ENCODE assay signal across 28 mouse cellular contexts in genomic region chr10:98745861-98746260, GRCm38 (mm10).
DNase-seq lines count a peak whose midpoint lies in the region; ATAC-seq and TF ChIP-seq lines count a peak whose summit lies in the region.
"Had no signal": no experiment of that assay in that cellular context is flagged by ENCODE, and none has a peak within 500 bp of the region (broad histone marks: within the 10 kb centered on the region; RNA-seq: fewer than 3 reads in every experiment).

No protein-coding gene starts in this region.

- no peaks in the 10 kb centered on the region for H3K9me3 ChIP-seq in CH12.LX (replicated peaks; ENCODE audit: low read length)
- no peaks in the 10 kb centered on the region for H3K9me3 ChIP-seq in forebrain, embryonic 16.5 days (ENCODE audit: control insufficient read depth, low read length)
- no peaks in the 10 kb centered on the region for H3K9me3 ChIP-seq in heart, embryonic 12.5 days (replicated peaks)
- H3K9me3 ChIP-seq: embryonic facial prominence, embryonic 12.5 days; embryonic facial prominence, embryonic 15.5 days; heart, embryonic 15.5 days; hindbrain, embryonic 10.5 days; hindbrain, embryonic 13.5 days had no signal

- H3K27ac ChIP-seq in layer of hippocampus, adult 2 months: peak overlapping the region; percentile 73
- H3K27ac ChIP-seq in CH12.LX (ENCODE audit: insufficient read depth, low read depth): no peak overlapping the region
- no peak overlapping the region for H3K27ac ChIP-seq in forebrain, embryonic 16.5 days (ENCODE audit: low read length)
- H3K27ac ChIP-seq in heart, embryonic 12.5 days (ENCODE audit: poor library complexity, severe bottlenecking): no peak overlapping the region
- H3K27ac ChIP-seq: embryonic facial prominence, embryonic 12.5 days; embryonic facial prominence, embryonic 15.5 days; heart, embryonic 15.5 days; hindbrain, embryonic 10.5 days; hindbrain, embryonic 13.5 days had no signal

- H3K27me3 ChIP-seq in CH12.LX (replicated peaks): no peaks in the 10 kb centered on the region
- no peaks in the 10 kb centered on the region for H3K27me3 ChIP-seq in forebrain, embryonic 16.5 days (replicated peaks; ENCODE audit: control insufficient read depth, insufficient read depth, low read length)
- no peaks in the 10 kb centered on the region for H3K27me3 ChIP-seq in heart, embryonic 12.5 days (replicated peaks)
- H3K27me3 ChIP-seq: embryonic facial prominence, embryonic 12.5 days; embryonic facial prominence, embryonic 15.5 days; heart, embryonic 15.5 days; hindbrain, embryonic 13.5 days had no signal

- WGBS in forebrain, embryonic 16.5 days: 87% methylated on average over 5 of the region's 5 CpGs
- WGBS in heart, embryonic 12.5 days: 81% methylated on average over 5 of the region's 5 CpGs

- no peaks in the 10 kb centered on the region for H3K79me2 ChIP-seq in CH12.LX (replicated peaks; ENCODE audit: control insufficient read depth, extremely low read depth, insufficient read depth, poor library complexity, severe bottlenecking)

- H3K4me3 ChIP-seq in layer of hippocampus, adult 2 months: no peak overlapping the region
- no peak overlapping the region for H3K4me3 ChIP-seq in CH12.LX (replicated peaks in 1 of 3; ENCODE audit: low read depth in 2 of 3, low read length in 2 of 3, poor library complexity in 1 of 3)
- no peak overlapping the region for H3K4me3 ChIP-seq in forebrain, embryonic 16.5 days (replicated peaks; ENCODE audit: low read length)
- H3K4me3 ChIP-seq in heart, embryonic 12.5 days: no peak overlapping the region
- H3K4me3 ChIP-seq: embryonic facial prominence, embryonic 12.5 days; embryonic facial prominence, embryonic 15.5 days; heart, embryonic 15.5 days; hindbrain, embryonic 10.5 days; hindbrain, embryonic 13.5 days had no signal

- H3K9ac ChIP-seq in CH12.LX (ENCODE audit: insufficient read depth, low read depth): no peak overlapping the region
- H3K9ac ChIP-seq in forebrain, embryonic 16.5 days (replicated peaks; ENCODE audit: low read depth, low read length): no peak overlapping the region
- no peak overlapping the region for H3K9ac ChIP-seq in heart, embryonic 12.5 days
- H3K9ac ChIP-seq: embryonic facial prominence, embryonic 12.5 days; embryonic facial prominence, embryonic 15.5 days; heart, embryonic 15.5 days; hindbrain, embryonic 13.5 days had no signal

- dilution Hi-C loops in CH12.LX (cut with MboI; ENCODE audit: extremely low pct_ligation_motif_present, extremely low pct_unique_long_range_greater_than_20kb, low sequenced_read_pairs): no loop called here

- in situ Hi-C loops in CH12.LX (cut with MboI; ENCODE audit: low pct_ligation_motif_present, low pct_unique_long_range_greater_than_20kb, low sequenced_read_pairs): no loop called here

- no peaks in the 10 kb centered on the region for H3K36me3 ChIP-seq in CH12.LX (replicated peaks in 1 of 2; ENCODE audit: control insufficient read depth in 1 of 2, insufficient read depth in 1 of 2, low read length in 1 of 2)
- H3K36me3 ChIP-seq in forebrain, embryonic 16.5 days (ENCODE audit: control insufficient read depth, insufficient read depth): no peaks in the 10 kb centered on the region
- H3K36me3 ChIP-seq in heart, embryonic 12.5 days: no peaks in the 10 kb centered on the region
- H3K36me3 ChIP-seq: embryonic facial prominence, embryonic 12.5 days; embryonic facial prominence, embryonic 15.5 days; heart, embryonic 15.5 days; hindbrain, embryonic 10.5 days; hindbrain, embryonic 13.5 days had no signal

- TF ChIP-seq EP300 in CH12.LX (IDR thresholded peaks at IDR 0.05; ENCODE audit: low read length): no peak

- no peak for TF ChIP-seq CTCF in layer of hippocampus, adult 2 months (conservative IDR thresholded peaks at IDR 0.05)
- no peak for TF ChIP-seq CTCF in CH12.LX (conservative IDR thresholded peaks at IDR 0.05 in 1 of 2, IDR thresholded peaks at IDR 0.05 in 1 of 2; ENCODE audit: low read depth in 2 of 2, low read length in 2 of 2)

- no peak for TF ChIP-seq POLR2A in CH12.LX (IDR thresholded peaks at IDR 0.05; ENCODE audit: low read depth, low read length)

- ATAC-seq in forebrain, embryonic 16.5 days: no peak
- no peak for ATAC-seq in heart, embryonic 12.5 days (ENCODE audit: insufficient number of reproducible peaks, low FRiP score)
- ATAC-seq: forebrain, embryonic 14.5 days; hindbrain, embryonic 16.5 days; intestine, postnatal 0 days had no signal

- H3K4me1 ChIP-seq in CH12.LX (ENCODE audit: control insufficient read depth in 1 of 2, insufficient read depth in 2 of 2): peaks cover 0 to 4% of the 10 kb centered on the region in 2 experiments; a peak in 2 of 4 replicates
- no peaks in the 10 kb centered on the region; the same call in 1 of the 2 replicates for H3K4me1 ChIP-seq in forebrain, embryonic 16.5 days (replicated peaks; ENCODE audit: control insufficient read depth, insufficient read depth, low read length)
- H3K4me1 ChIP-seq in heart, embryonic 12.5 days (replicated peaks): peaks cover 8% of the 10 kb centered on the region
- H3K4me1 ChIP-seq: heart, embryonic 15.5 days had no signal

- peak overlapping the region; percentile 16 for H3K4me2 ChIP-seq in CH12.LX (ENCODE audit: insufficient read depth, low read depth, poor library complexity, severe bottlenecking)
- no peak overlapping the region for H3K4me2 ChIP-seq in forebrain, embryonic 16.5 days (ENCODE audit: low read length)
- no peak overlapping the region for H3K4me2 ChIP-seq in heart, embryonic 12.5 days
- H3K4me2 ChIP-seq: embryonic facial prominence, embryonic 12.5 days; embryonic facial prominence, embryonic 15.5 days; heart, embryonic 11.5 days; heart, embryonic 15.5 days; hindbrain, embryonic 13.5 days had no signal

- no peak for DNase-seq in layer of hippocampus, adult 2 months (ENCODE audit: low spot score in 2 of 2)
- no peak for DNase-seq in layer of hippocampus, adult 11-12 months (ENCODE audit: low spot score)
- DNase-seq in CH12.LX (ENCODE audit: extremely low read depth): no peak
- DNase-seq in induced T-regulatory cell, adult 2 months (ENCODE audit: low read depth): peak; percentile 75
- no peak for DNase-seq in spleen, adult 18-20 months
- no peak for DNase-seq in left cerebral cortex, adult 9 months (ENCODE audit: low spot score in 2 of 2)
- DNase-seq: adrenal gland, adult 2 months; adrenal gland, postnatal 14 days; B cell, adult 2 months; cerebellum, adult 11 months; cerebellum, adult 2 months; cerebellum, adult 9-11 months; cerebellum, postnatal 25 days; gastrocnemius, postnatal 14 days; heart, adult 11 months; heart, postnatal 10 days; heart, postnatal 36 days had no signal

- no peak for TF ChIP-seq RAD21 in CH12.LX (IDR thresholded peaks at IDR 0.05; ENCODE audit: low read depth, low read length)

TF ChIP-seq in CH12.LX, 34 proteins besides CTCF, POLR2A, EP300 and RAD21:
- TF ChIP-seq ZNF384 (IDR thresholded peaks at IDR 0.05; ENCODE audit: low read depth, low read length) (peak; percentile 84), ZKSCAN1 (IDR thresholded peaks at IDR 0.05; ENCODE audit: borderline replicate concordance, low read depth, low read length) (no peak)
TF ChIP-seq in CH12.LX: peak in this region for 1.
